Mouse (Mus musculus) midbrain, embryonic 13.5 days (tissue): ENCODE measurements around the gene Aoah. TPM values are rescaled to one million over a fixed set of nuclear protein-coding genes. Genes with fewer than 3 reads are reported as not detected.

Experiments
- ATAC-seq: fragments of 200-750 bp; cut with Nextera tagmentation; 2 replicates; pipeline ENCODE4 v1.8.0; 2017; ENCODE audit warnings: mild to moderate bottlenecking, moderate TSS enrichment, moderate library complexity
- H3K27ac ChIP-seq: fragments of 300-500 bp; sonication (generic); 2 replicates; pipeline ENCODE4 v1.5.1; 2015; ENCODE audit warnings: inconsistent platforms, mild to moderate bottlenecking, moderate library complexity
- H3K27me3 ChIP-seq: fragments of 300-500 bp; sonication (generic); 2 replicates; pipeline ENCODE4 v1.6.1; 2015; ENCODE audit warnings: mild to moderate bottlenecking, inconsistent platforms
- H3K36me3 ChIP-seq: fragments of 300-500 bp; sonication (generic); 2 replicates; pipeline ENCODE4 v1.6.1; 2015; ENCODE audit warnings: mild to moderate bottlenecking, inconsistent platforms
- H3K4me1 ChIP-seq: fragments of 300-500 bp; sonication (generic); replicated peaks from 2 replicates; pipeline ENCODE4 v1.6.1; 2015; ENCODE audit warnings: inconsistent platforms
- H3K4me2 ChIP-seq: fragments of 300-500 bp; sonication (generic); replicated peaks from 2 replicates; pipeline ENCODE4 v1.6.1; 2015; ENCODE audit warnings: moderate library complexity, mild to moderate bottlenecking, inconsistent platforms
- H3K4me3 ChIP-seq: fragments of 300-500 bp; sonication (generic); replicated peaks from 2 replicates; pipeline ENCODE4 v1.5.1; 2015; ENCODE audit warnings: mild to moderate bottlenecking, inconsistent platforms
- H3K9ac ChIP-seq: fragments of 300-500 bp; sonication (generic); replicated peaks from 2 replicates; pipeline ENCODE4 v1.6.1; 2015; ENCODE audit warnings: mild to moderate bottlenecking, inconsistent platforms
- H3K9me3 ChIP-seq: fragments of 300-500 bp; sonication (generic); 2 replicates; pipeline ENCODE4 v1.6.1; 2016; ENCODE audit warnings: mild to moderate bottlenecking, inconsistent platforms
- WGBS: fragments of 180-500 bp; shearing (Covaris S2); methylation state at CpG from one replicate; pipeline ENCODE4 v1.1.7; 2015; 5-methylcytosine and 5-hydroxymethylcytosine counted together
- polyA plus RNA-seq: library from polyadenylated mRNA; unstranded; fragments of >200 nt; fragmentation: Nextera tagmentation; extraction: Ambion mirVana; gene quantifications from 2 replicates; pipeline ENCODE4 v1.2.1, GENCODE M21; 2015

Aoah gene
- 0.28 and 0.82 TPM in 2 replicates for polyA plus RNA-seq

DNA sequence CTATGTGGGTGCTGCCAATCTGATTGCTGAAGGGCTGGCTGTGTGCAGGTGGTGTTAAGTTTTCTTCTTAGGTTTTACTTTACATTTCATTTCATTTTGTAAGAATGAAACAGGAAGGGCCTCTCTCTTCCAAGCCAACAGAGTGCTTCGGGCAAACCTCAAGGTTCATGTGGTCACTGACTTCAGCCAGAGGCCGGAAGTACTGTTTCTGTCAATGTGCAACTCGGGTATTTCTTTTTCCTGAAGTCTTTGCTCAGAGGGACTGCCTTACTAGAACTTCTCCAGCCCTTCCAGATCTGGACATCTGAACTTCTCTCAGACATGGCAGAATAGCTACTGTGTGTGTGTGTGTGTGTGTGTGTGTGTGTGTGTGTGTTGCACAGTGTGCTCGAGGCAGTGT lies at the start of gene Aoah:
TSS of gene Aoah (plus strand) at position 213 of the 400 bp plus-strand sequence.
- Histone ChIP-seq H3K4me2 (no peak within 1 kb of the TSS), H3K9ac (no peak within 1 kb of the TSS), H3K27ac (no peak within 1 kb of the TSS), H3K4me3 (no peak within 1 kb of the TSS), H3K27me3 (no peaks in the 10 kb centered on the region), H3K36me3 (no peaks in the 10 kb centered on the region), H3K4me1 (no peaks in the 10 kb centered on the region), H3K9me3 (no peaks in the 10 kb centered on the region)
- 79% methylated on average over 4 of the region's 4 CpGs for WGBS
- ATAC-seq: no peak

DNA sequence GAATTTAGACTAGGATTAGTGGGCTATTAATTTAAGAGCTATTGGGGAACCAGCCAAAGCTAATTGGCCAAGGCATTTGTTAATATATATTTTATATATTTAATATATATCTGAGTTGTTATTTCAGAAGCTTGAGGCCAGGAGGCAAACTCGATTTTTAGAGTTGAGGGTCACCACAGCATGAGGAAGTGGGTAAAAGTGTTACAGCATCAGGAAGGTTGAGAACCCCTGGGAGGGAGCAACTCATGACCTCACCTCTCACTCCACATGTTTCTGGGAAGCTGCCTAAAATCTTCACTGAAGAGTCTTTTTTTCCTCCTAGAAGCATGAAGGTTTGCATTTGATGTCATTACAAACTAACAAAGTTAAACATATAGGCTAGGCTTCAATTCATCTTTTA lies 39.1 kb upstream of the Aoah start:
- Histone ChIP-seq H3K4me1 (no peaks in the 10 kb centered on the region), H3K27ac (no peak overlapping the region), H3K36me3 (no peaks in the 10 kb centered on the region), H3K9me3 (no peaks in the 10 kb centered on the region), H3K4me2 (no peak overlapping the region), H3K27me3 (no peaks in the 10 kb centered on the region), H3K9ac (no peak overlapping the region), H3K4me3 (no peak overlapping the region)
- 79% methylated on average over 1 of the region's 1 CpGs for WGBS
- ATAC-seq: no peak

DNA sequence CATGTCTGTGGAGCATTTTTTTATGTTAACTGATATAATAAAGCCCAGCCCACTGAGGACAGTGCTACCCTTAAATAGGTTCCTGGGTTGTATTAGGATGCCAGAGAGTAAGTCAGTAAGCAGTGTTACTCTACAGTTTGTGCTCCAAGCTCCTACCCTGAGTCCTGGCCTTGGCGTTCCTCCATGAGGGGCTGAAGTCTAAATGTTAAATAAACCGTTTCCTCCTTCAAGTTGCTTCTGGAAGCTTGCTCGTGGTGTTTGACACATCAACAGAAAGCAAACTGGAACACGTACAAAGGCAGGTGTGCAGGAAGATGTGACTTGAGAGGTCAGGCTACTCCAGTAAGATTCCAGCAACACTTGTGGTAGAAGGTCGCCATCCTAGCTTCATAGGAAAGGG lies 10.3 kb upstream of the Aoah start:
- Histone ChIP-seq H3K27me3 (no peaks in the 10 kb centered on the region), H3K36me3 (no peaks in the 10 kb centered on the region), H3K4me1 (no peaks in the 10 kb centered on the region), H3K27ac (no peak overlapping the region), H3K9ac (no peak overlapping the region), H3K4me3 (no peak overlapping the region), H3K4me2 (no peak overlapping the region), H3K9me3 (no peaks in the 10 kb centered on the region)
- 89% methylated on average over 5 of the region's 5 CpGs for WGBS
- ATAC-seq: no peak

DNA sequence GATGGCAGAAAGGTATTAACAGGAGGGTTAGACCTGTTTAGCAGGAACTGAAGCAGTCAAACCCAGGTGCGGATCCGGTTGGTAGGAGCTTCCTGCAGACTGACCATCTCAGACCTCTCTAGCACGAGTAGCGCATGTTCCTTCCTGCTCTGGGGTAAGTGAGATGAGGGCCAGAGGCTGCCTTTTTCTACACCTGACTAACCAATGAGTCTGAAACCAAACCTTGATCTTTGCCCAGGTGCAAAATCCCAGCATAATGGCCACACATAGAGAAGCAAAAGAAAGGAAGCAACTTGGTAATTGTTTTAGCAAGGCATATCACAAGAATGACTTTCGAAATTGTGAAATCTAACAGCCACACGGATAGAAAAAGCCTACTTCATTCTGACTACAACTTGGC lies 9.9 kb upstream of the Aoah start:
- no peak for ATAC-seq
- no peak overlapping the region for H3K9ac ChIP-seq
- H3K36me3 ChIP-seq: no peaks in the 10 kb centered on the region
- H3K4me1 ChIP-seq: no peaks in the 10 kb centered on the region
- H3K4me3 ChIP-seq: no peak overlapping the region
- H3K27ac ChIP-seq: no peak overlapping the region
- WGBS: 92% methylated on average over 6 of the region's 6 CpGs
- H3K27me3 ChIP-seq: no peaks in the 10 kb centered on the region
- H3K9me3 ChIP-seq: no peaks in the 10 kb centered on the region
- H3K4me2 ChIP-seq: no peak overlapping the region

DNA sequence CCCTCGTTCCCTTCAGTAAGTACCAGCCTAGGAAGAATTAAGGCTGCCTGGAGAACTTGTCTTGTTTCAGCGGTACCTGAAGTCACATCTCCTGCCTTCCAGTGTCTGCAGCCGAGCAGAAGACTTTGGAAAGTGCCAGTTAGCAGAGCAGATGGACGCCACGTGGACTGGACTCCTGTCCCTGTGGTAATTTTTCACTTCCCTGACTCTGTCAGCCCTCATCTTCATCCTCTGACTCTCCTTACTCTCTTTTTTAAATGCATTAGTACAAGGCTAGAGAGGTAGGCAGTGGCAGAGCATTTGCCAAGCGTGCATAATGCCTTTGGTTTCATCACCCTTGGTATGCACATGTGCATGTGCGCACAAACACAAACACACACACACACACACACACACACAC lies 8.0 kb upstream of the Aoah start:
- no peak overlapping the region for H3K9ac ChIP-seq
- H3K27ac ChIP-seq: no peak overlapping the region
- 85% methylated on average over 7 of the region's 7 CpGs for whole genome bisulfite sequencing
- H3K4me1 ChIP-seq: no peaks in the 10 kb centered on the region
- ATAC-seq: no peak
- no peaks in the 10 kb centered on the region for H3K9me3 ChIP-seq
- no peak overlapping the region for H3K4me2 ChIP-seq
- no peak overlapping the region for H3K4me3 ChIP-seq
- H3K27me3 ChIP-seq: no peaks in the 10 kb centered on the region
- no peaks in the 10 kb centered on the region for H3K36me3 ChIP-seq

DNA sequence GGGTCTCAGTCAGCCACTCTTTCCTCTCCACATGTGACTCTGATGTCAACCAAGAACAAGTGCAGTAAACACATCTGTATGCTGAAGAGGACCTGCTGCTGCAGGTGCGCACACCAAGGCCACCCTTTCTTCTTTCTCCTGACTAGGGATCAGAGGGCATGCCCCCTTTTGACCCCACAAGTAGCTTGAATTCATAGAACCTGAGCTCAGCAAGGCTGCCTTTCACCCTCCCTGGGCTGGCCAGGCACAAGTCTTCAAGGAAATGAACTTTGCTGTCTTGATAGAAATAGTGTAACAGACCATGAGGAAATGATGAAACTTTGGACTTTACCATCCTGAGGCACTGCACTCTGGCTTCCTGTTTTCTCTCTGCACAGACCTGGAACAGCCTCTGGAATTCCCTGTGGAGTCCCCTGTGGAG lies 7.1 kb upstream of the Aoah start:
- H3K9ac ChIP-seq: no peak overlapping the region

DNA sequence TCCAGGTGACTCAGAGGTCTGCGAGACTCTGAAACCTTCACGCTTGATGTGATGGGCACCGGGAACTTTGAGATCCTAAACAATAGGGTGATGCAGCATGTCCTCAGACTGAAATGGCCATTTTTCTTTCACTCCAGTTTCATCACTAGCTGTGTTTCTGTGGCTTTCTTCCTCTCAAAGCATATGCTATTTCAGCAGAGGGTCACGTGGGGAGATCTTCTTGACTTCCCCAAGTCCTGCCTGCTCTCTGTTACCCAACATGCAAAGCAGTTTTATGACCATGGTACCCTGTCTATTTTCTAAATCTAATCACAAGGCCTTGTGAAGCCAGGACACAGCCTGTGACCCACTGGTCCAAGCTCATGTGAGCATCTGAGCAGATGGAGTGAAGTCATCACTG lies 6.0 kb upstream of the Aoah start:
- no peak overlapping the region for H3K4me2 ChIP-seq
- WGBS: 77% methylated on average over 4 of the region's 4 CpGs
- no peaks in the 10 kb centered on the region for H3K9me3 ChIP-seq
- H3K27ac ChIP-seq: no peak overlapping the region
- H3K9ac ChIP-seq: no peak overlapping the region
- no peaks in the 10 kb centered on the region for H3K27me3 ChIP-seq
- no peaks in the 10 kb centered on the region for H3K4me1 ChIP-seq
- no peaks in the 10 kb centered on the region for H3K36me3 ChIP-seq
- H3K4me3 ChIP-seq: no peak overlapping the region
- no peak for ATAC-seq

More for the DNA sequence above, 7.1 kb upstream of the Aoah start:
- 80% methylated on average over 1 of the region's 1 CpGs for WGBS
- Histone ChIP-seq H3K27me3 (no peaks in the 10 kb centered on the region), H3K4me3 (no peak overlapping the region), H3K4me2 (no peak overlapping the region), H3K4me1 (no peaks in the 10 kb centered on the region), H3K27ac (no peak overlapping the region), H3K9me3 (no peaks in the 10 kb centered on the region), H3K36me3 (no peaks in the 10 kb centered on the region)
- no peak for ATAC-seq

DNA sequence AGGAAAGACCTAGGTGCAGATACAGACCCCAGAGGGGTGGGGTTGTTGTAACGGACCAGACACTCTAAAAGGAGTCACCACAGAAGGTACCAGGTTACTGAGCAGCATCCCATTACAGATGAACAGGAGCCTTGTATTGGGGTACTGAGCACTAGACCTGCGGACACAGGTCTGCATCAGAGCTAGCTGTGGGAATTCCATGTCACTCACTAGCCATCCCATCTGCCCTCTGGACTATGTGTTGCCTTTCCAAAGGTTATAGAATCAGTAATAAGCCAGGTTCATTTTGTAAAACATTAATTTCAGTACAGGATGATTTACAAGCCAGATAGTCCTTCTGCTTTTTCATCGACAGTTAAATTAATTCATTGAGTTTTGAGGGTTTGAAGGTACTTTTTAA lies 2.7 kb downstream of the Aoah start:
- no peak for ATAC-seq
- Histone ChIP-seq H3K36me3 (no peaks in the 10 kb centered on the region), H3K4me2 (no peak overlapping the region), H3K27ac (no peak overlapping the region), H3K4me3 (no peak overlapping the region), H3K9me3 (no peaks in the 10 kb centered on the region), H3K9ac (no peak overlapping the region), H3K4me1 (no peaks in the 10 kb centered on the region), H3K27me3 (no peaks in the 10 kb centered on the region)
- 96% methylated on average over 3 of the region's 3 CpGs for WGBS

DNA sequence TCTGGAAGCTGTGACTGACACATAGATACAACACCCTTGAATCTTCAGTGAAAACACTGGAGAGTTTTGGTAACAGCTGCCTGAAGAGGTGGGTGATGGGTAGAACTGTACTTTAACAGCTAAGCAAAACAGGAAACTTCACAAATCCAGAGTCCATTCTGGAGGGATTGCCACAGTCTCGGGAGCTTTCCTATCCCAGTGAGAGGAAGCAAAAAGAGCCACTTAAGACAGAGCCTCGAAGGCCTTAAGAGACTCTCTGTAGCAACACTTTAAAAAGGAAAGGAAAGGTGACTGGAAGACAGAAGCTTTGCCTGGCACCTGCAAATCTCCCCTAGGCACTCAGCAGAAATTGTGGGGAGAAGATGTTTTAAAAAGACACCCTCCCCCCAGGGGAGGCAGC lies 4.6 kb downstream of the Aoah start:
- Histone ChIP-seq H3K4me1 (no peaks in the 10 kb centered on the region), H3K9me3 (no peaks in the 10 kb centered on the region), H3K36me3 (no peaks in the 10 kb centered on the region), H3K27me3 (no peaks in the 10 kb centered on the region), H3K9ac (no peak overlapping the region), H3K4me3 (no peak overlapping the region), H3K27ac (no peak overlapping the region), H3K4me2 (no peak overlapping the region)
- ATAC-seq: no peak
- 63% methylated on average over 2 of the region's 2 CpGs for WGBS

DNA sequence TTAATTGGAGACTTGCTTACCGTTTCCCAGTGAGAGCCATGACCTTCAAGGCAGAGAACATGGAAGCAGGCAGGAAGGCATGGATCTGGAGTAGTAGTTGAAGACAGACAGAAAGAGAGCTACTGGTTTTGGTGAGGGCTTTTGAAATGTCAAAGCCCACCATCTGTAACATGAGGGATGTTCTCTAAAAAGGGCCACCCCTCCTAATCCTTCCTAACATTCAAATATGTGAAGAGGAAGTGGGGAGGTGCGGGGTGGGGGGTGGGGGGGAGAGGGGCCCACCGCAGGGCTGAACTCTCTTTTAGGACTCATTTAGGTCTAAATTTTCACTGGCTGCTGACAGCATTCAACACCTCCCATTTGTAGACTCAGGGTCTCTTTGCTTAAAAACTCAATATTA lies 5.9 kb downstream of the Aoah start:
- Histone ChIP-seq H3K4me3 (no peak overlapping the region), H3K36me3 (no peaks in the 10 kb centered on the region), H3K9me3 (no peaks in the 10 kb centered on the region), H3K4me2 (no peak overlapping the region), H3K4me1 (no peaks in the 10 kb centered on the region), H3K27ac (no peak overlapping the region), H3K9ac (no peak overlapping the region), H3K27me3 (no peaks in the 10 kb centered on the region)
- ATAC-seq: no peak
- WGBS: 81% methylated on average over 3 of the region's 3 CpGs

DNA sequence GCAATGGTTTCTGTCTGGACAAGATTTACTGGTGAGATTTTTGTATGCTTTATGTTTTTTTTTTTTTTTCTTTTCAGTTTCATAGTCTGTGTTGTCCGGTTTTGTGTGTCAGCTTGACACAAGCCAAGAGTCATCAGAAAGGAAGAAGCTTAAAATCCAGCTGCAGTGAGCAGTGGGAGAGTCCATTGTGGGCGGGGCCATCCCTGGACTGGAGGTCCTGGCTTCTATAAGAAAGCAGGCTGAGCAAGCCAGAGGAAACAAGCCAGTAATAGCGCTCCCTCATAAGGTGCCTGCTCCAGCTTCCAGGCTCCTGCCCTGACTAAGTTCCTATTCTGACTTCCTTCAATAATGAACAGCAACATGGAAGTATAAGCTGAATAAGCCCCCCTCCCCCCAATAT lies 6.7 kb downstream of the Aoah start:
- H3K9me3 ChIP-seq: no peaks in the 10 kb centered on the region
- ATAC-seq: no peak
- H3K36me3 ChIP-seq: no peaks in the 10 kb centered on the region
- H3K9ac ChIP-seq: no peak overlapping the region
- 58% methylated on average over 3 of the region's 3 CpGs for WGBS
- no peaks in the 10 kb centered on the region for H3K4me1 ChIP-seq
- no peaks in the 10 kb centered on the region for H3K27me3 ChIP-seq
- H3K27ac ChIP-seq: no peak overlapping the region
- H3K4me3 ChIP-seq: no peak overlapping the region
- H3K4me2 ChIP-seq: no peak overlapping the region

DNA sequence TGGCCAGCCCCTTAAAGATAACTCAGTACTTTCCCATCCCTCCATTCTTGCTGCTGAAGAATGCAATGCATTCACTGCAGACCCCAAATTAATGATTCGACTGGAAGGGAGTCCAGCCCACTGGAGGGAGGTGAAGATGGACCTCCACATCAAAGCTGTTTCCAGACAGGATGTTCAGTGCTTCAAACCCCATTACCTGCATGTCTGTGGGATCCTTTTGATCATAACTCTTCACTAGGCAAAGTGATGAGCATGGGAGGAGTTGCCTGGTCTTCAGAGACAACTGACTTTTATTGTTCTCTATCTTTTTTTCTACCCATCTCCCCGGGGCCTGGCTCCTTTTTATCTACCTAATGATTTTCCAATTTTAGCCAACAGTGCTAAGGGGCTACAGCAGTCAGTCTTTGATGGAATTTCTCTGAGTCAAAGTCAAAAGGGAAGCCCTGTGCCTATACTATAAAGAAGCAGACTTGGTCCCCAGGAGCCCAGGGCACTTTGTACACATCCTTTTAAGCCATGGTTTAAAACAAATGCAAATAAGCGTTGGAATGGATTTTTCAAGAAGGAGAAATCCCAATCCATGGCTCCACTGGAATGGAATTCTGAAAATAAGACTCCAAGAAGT lies 18.0 kb downstream of the Aoah start:
- ATAC-seq: peak; percentile 56
- H3K4me1 ChIP-seq: no peaks in the 10 kb centered on the region
- no peak overlapping the region for H3K9ac ChIP-seq
- no peaks in the 10 kb centered on the region for H3K9me3 ChIP-seq
- no peaks in the 10 kb centered on the region for H3K27me3 ChIP-seq
- WGBS: 64% methylated on average over 3 of the region's 3 CpGs
- no peak overlapping the region for H3K4me3 ChIP-seq
- H3K36me3 ChIP-seq: no peaks in the 10 kb centered on the region
- H3K27ac ChIP-seq: no peak overlapping the region
- no peak overlapping the region for H3K4me2 ChIP-seq

DNA sequence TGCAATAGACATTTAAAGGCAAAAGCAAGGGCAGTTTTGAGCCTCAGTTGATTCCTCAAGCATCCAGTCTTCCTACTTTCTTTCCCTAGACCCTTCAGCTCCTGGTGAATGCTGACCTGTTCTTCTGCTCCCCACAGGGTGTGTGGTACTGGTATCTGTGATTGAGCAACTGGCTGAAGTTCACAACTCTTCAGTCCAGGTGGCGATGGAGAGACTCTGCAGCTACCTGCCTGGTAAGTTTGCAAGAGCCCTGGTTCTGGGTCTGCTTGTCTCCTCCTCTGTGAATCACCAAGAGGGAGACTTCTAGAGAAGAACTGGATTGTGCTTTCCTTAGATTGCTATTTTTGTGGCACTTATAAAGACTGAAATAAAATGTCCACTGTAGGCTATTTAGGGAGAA lies 22.5 kb downstream of the Aoah start:
- no peak overlapping the region for H3K4me3 ChIP-seq
- H3K36me3 ChIP-seq: no peaks in the 10 kb centered on the region
- ATAC-seq: no peak
- no peak overlapping the region for H3K4me2 ChIP-seq
- no peak overlapping the region for H3K9ac ChIP-seq
- 58% methylated on average over 1 of the region's 1 CpGs for WGBS
- no peak overlapping the region for H3K27ac ChIP-seq
- H3K9me3 ChIP-seq: no peaks in the 10 kb centered on the region
- no peaks in the 10 kb centered on the region for H3K4me1 ChIP-seq
- H3K27me3 ChIP-seq: no peaks in the 10 kb centered on the region
